Mouse (Mus musculus) intestine, postnatal 0 days (tissue): ENCODE data around the gene Rreb1. TPM values are rescaled to one million over a fixed set of nuclear protein-coding genes. Genes with fewer than 3 reads are reported as not detected.
A peak's percentile ranks its signal among the peaks of the same experiment; 100 is the strongest.

ENCODE experiments used
- ATAC-seq: fragments of 200-750 bp; cut with Nextera tagmentation; 2 replicates; pipeline ENCODE4 v1.8.0; 2017; ENCODE audit warnings: mild to moderate bottlenecking, moderate TSS enrichment, moderate library complexity
- H3K27ac ChIP-seq: fragments of 300-500 bp; sonication (generic); 2 replicates; pipeline ENCODE4 v1.5.1; 2014; ENCODE audit warnings: mild to moderate bottlenecking, low read depth, low read length, moderate library complexity
- H3K27me3 ChIP-seq: fragments of 300-500 bp; sonication (generic); replicated peaks from 2 replicates; pipeline ENCODE4 v1.6.1; 2014; ENCODE audit warnings: low read length, mixed read lengths; ENCODE audit not compliant: control insufficient read depth, insufficient read depth
- H3K36me3 ChIP-seq: fragments of 300-500 bp; sonication (generic); 2 replicates; pipeline ENCODE4 v1.6.1; 2014; ENCODE audit warnings: mild to moderate bottlenecking, moderate library complexity; ENCODE audit not compliant: control insufficient read depth, insufficient read depth
- H3K4me1 ChIP-seq: fragments of 300-500 bp; sonication (generic); replicated peaks from 2 replicates; pipeline ENCODE4 v1.6.1; 2014; ENCODE audit warnings: antibody characterized with exemption, low read length, mixed read lengths; ENCODE audit not compliant: control insufficient read depth, insufficient read depth
- H3K4me2 ChIP-seq: fragments of 300-500 bp; sonication (generic); replicated peaks from 2 replicates; pipeline ENCODE4 v1.6.1; 2014; ENCODE audit warnings: low read depth, mild to moderate bottlenecking, moderate library complexity
- H3K4me3 ChIP-seq: fragments of 300-500 bp; sonication (generic); 2 replicates; pipeline ENCODE4 v1.5.1; 2014; ENCODE audit warnings: low read depth, low read length
- H3K9ac ChIP-seq: fragments of 300-500 bp; sonication (generic); 2 replicates; pipeline ENCODE4 v1.6.1; 2014; ENCODE audit warnings: mild to moderate bottlenecking, low read depth, low read length
- H3K9me3 ChIP-seq: fragments of 300-500 bp; sonication (generic); 2 replicates; pipeline ENCODE4 v1.6.1; 2016; ENCODE audit warnings: mixed run types; ENCODE audit not compliant: control insufficient read depth
- CTCF ChIP-seq: sonication (generic); IDR thresholded peaks from 2 replicates; pipeline ENCODE4 v1.5.1; 2016; ENCODE audit warnings: low read depth, mild to moderate bottlenecking, control low read depth, antibody characterized with exemption, moderate library complexity
- WGBS: fragments of 180-500 bp; shearing (Covaris S2); extraction: QIAGEN DNeasy Blood & Tissue Kit; methylation state at CpG from one replicate; pipeline ENCODE4 v1.1.7; 2014; 5-methylcytosine and 5-hydroxymethylcytosine counted together
- polyA plus RNA-seq: library from polyadenylated mRNA; unstranded; fragments of >200 nt; fragmentation: Nextera tagmentation; extraction: Ambion mirVana; gene quantifications from 2 replicates; pipeline ENCODE4 v1.2.1, GENCODE M21; 2015

Rreb1 gene
- polyA plus RNA-seq, 1 experiment from 2014 or later: 10.6 TPM

- no peak overlapping the region for H3K4me2 ChIP-seq
- TF ChIP-seq CTCF: no peak
- H3K9me3 ChIP-seq: no peaks in the 10 kb centered on the region
- H3K27me3 ChIP-seq: no peaks in the 10 kb centered on the region
- no peak overlapping the region for H3K27ac ChIP-seq
- H3K4me1 ChIP-seq: peaks cover 26% of the 10 kb centered on the region
- no peak overlapping the region for H3K9ac ChIP-seq
- WGBS: 53% methylated on average over 3 of the region's 3 CpGs
- no peak overlapping the region for H3K4me3 ChIP-seq
- no peak for ATAC-seq
- no peaks in the 10 kb centered on the region for H3K36me3 ChIP-seq
Measured at GRCm38 (mm10) chr13:37877241-37877640, 99.0 kb downstream of the Rreb1 start.

GRCm38 (mm10) chr13:37878918-37879331 is 100.7 kb downstream of the Rreb1 start:
- 48% methylated on average over 2 of the region's 2 CpGs for WGBS
- TF ChIP-seq CTCF: no peak
- Histone ChIP-seq H3K9ac (no peak overlapping the region), H3K36me3 (no peaks in the 10 kb centered on the region), H3K4me2 (no peak overlapping the region), H3K27me3 (no peaks in the 10 kb centered on the region), H3K4me1 (peaks cover 31% of the 10 kb centered on the region), H3K27ac (no peak overlapping the region), H3K9me3 (no peaks in the 10 kb centered on the region), H3K4me3 (no peak overlapping the region)
- ATAC-seq: no peak

- no peak for TF ChIP-seq CTCF
- no peaks in the 10 kb centered on the region for H3K9me3 ChIP-seq
- 23% methylated on average over 5 of the region's 5 CpGs for WGBS
- peaks cover 34% of the 10 kb centered on the region for H3K4me1 ChIP-seq
- no peak for ATAC-seq
- 0 out of 2 replicates have a peak overlapping the region, but pooled peaks have one; percentile 9 for H3K27ac ChIP-seq
- H3K36me3 ChIP-seq: no peaks in the 10 kb centered on the region
- no peak overlapping the region for H3K4me2 ChIP-seq
- H3K9ac ChIP-seq: no peak overlapping the region
- no peaks in the 10 kb centered on the region for H3K27me3 ChIP-seq
- H3K4me3 ChIP-seq: no peak overlapping the region
Measured at GRCm38 (mm10) chr13:37879556-37879955, 101.4 kb downstream of the Rreb1 start.

GRCm38 (mm10) chr13:37880035-37880434 is 101.8 kb downstream of the Rreb1 start:
- Histone ChIP-seq H3K36me3 (no peaks in the 10 kb centered on the region; the same call in 1 of the 2 replicates), H3K4me1 (peaks cover 34% of the 10 kb centered on the region), H3K4me2 (peak overlapping the region; percentile 40; the same call in 1 of the 2 replicates), H3K9ac (no peak overlapping the region), H3K4me3 (no peak overlapping the region), H3K27me3 (no peaks in the 10 kb centered on the region), H3K9me3 (no peaks in the 10 kb centered on the region), H3K27ac (peak overlapping the region; percentile 42)
- TF ChIP-seq CTCF: no peak
- ATAC-seq: no peak
- 20% methylated on average over 1 of the region's 1 CpGs for WGBS

GRCm38 (mm10) chr13:37880581-37881130 is 102.5 kb downstream of the Rreb1 start:
- Histone ChIP-seq H3K36me3 (no peaks in the 10 kb centered on the region; the same call in 1 of the 2 replicates), H3K4me3 (no peak overlapping the region), H3K9ac (no peak overlapping the region), H3K27me3 (no peaks in the 10 kb centered on the region), H3K4me2 (peak overlapping the region; percentile 40; the same call in 1 of the 2 replicates), H3K27ac (peak overlapping the region; percentile 42), H3K4me1 (peaks cover 34% of the 10 kb centered on the region), H3K9me3 (no peaks in the 10 kb centered on the region)
- TF ChIP-seq CTCF: no peak
- no peak for ATAC-seq
- WGBS: 12% methylated on average over 9 of the region's 9 CpGs

- Histone ChIP-seq H3K4me1 (peaks cover 30% of the 10 kb centered on the region), H3K27ac (peak overlapping the region; percentile 3; the same call in 1 of the 2 replicates), H3K36me3 (no peaks in the 10 kb centered on the region; the same call in 1 of the 2 replicates), H3K27me3 (no peaks in the 10 kb centered on the region), H3K4me2 (no peak overlapping the region), H3K4me3 (no peak overlapping the region), H3K9ac (no peak overlapping the region), H3K9me3 (no peaks in the 10 kb centered on the region)
- ATAC-seq: no peak; the same call in 1 of the 2 replicates
- TF ChIP-seq CTCF: no peak
- WGBS: 42% methylated on average over 8 of the region's 8 CpGs
Measured at GRCm38 (mm10) chr13:37882521-37882920, 104.3 kb downstream of the Rreb1 start.

- WGBS: 66% methylated on average over 5 of the region's 5 CpGs
- Histone ChIP-seq H3K9me3 (no peaks in the 10 kb centered on the region), H3K9ac (no peak overlapping the region), H3K4me2 (no peak overlapping the region), H3K36me3 (no peaks in the 10 kb centered on the region; the same call in 1 of the 2 replicates), H3K27ac (no peak overlapping the region), H3K4me1 (peaks cover 29% of the 10 kb centered on the region), H3K27me3 (no peaks in the 10 kb centered on the region), H3K4me3 (no peak overlapping the region)
- ATAC-seq: 0 out of 2 replicates have a peak, but pooled peaks have one; percentile 29
- no peak for TF ChIP-seq CTCF
Measured at GRCm38 (mm10) chr13:37883008-37883407, 104.8 kb downstream of the Rreb1 start.
